Mouse (Mus musculus): ENCODE measurements around the gene Hbb-bh1.

DNA sequence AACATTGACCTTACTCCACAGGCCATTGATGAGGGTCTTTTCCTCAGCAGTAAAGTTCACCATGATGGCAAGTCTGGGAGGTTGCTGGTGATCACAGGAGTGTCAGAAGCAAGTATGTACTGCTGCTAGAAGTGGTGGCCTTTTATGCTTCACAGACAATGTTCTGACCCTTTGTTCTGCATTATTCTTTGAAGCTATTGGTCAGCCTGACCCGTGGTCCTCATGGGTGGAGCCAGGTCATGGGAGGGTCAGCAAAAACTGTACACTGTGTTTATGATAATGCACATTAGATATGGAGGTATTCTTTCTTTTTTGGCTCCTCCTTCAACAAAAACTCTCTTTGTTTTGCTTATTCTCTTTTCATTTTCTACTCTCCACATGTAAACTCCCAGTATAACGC, 10.1 kb upstream of the Hbb-bh1 start, which contains the start of gene Hbb-y:
- TF ChIP-seq CTCF (conservative IDR thresholded peaks at IDR 0.05; ENCODE audit: insufficient read depth, insufficient read length, low read depth, low read length) (no peak), POLR2A (IDR thresholded peaks at IDR 0.05; ENCODE audit: low read depth, low read length) (no peak)
